Mouse (Mus musculus): ENCODE measurements at regions not wholly inside any gene's neighbourhood (a gene's known extent, or its start where the extent isn't known, plus 50 kb on each side); places are given as distances from the start of the nearest gene placed in this dataset.

GRCm38 (mm10) chr13:97430885-97431284 is 190.0 kb downstream of the Enc1 start:
- Histone ChIP-seq H3K79me3 (ENCODE audit: low read depth) (no peaks in the 10 kb centered on the region), H3K4me3 (ENCODE audit: insufficient read depth, poor library complexity, severe bottlenecking) (no peak overlapping the region), H3K79me2 (ENCODE audit: control insufficient read depth, insufficient read depth) (no peaks in the 10 kb centered on the region), H3ac (ENCODE audit: control insufficient read depth, insufficient read length, low read depth) (no peak overlapping the region), H3K27me3 (ENCODE audit: control insufficient read depth, insufficient read depth, insufficient read length) (no peaks in the 10 kb centered on the region), H3K36me3 (ENCODE audit: control insufficient read depth, insufficient read depth) (no peaks in the 10 kb centered on the region)
- TF ChIP-seq CEBPB (IDR thresholded peaks at IDR 0.05; ENCODE audit: low read depth) (no peak), USF1 (IDR thresholded peaks at IDR 0.05; ENCODE audit: low read depth) (no peak), FOSL1 (IDR thresholded peaks at IDR 0.05; ENCODE audit: insufficient read depth, low read length, poor library complexity, severe bottlenecking) (no peak), MYOD1 (IDR thresholded peaks at IDR 0.05; ENCODE audit: control insufficient read depth, insufficient read length, low read depth) (no peak), MYOG (IDR thresholded peaks at IDR 0.05; ENCODE audit: control insufficient read depth, extremely low read depth, insufficient read length) (no peak), MAX (IDR thresholded peaks at IDR 0.05) (no peak), CTCF (IDR thresholded peaks at IDR 0.05; ENCODE audit: control insufficient read depth, insufficient read depth, insufficient read length) (no peak)

- Histone ChIP-seq H3ac (ENCODE audit: control insufficient read depth, insufficient read length, low read depth) (no peak overlapping the region), H3K79me3 (ENCODE audit: low read depth) (no peaks in the 10 kb centered on the region), H3K36me3 (ENCODE audit: control insufficient read depth, insufficient read depth) (no peaks in the 10 kb centered on the region), H3K27me3 (ENCODE audit: control insufficient read depth, insufficient read depth, insufficient read length) (no peaks in the 10 kb centered on the region), H3K4me3 (ENCODE audit: insufficient read depth, poor library complexity, severe bottlenecking) (no peak overlapping the region), H3K79me2 (ENCODE audit: control insufficient read depth, insufficient read depth) (no peaks in the 10 kb centered on the region)
- TF ChIP-seq MYOD1 (IDR thresholded peaks at IDR 0.05; ENCODE audit: control insufficient read depth, insufficient read length, low read depth) (no peak), CEBPB (IDR thresholded peaks at IDR 0.05; ENCODE audit: low read depth) (no peak), MYOG (IDR thresholded peaks at IDR 0.05; ENCODE audit: control insufficient read depth, extremely low read depth, insufficient read length) (no peak), CTCF (IDR thresholded peaks at IDR 0.05; ENCODE audit: control insufficient read depth, insufficient read depth, insufficient read length) (no peak)
These were observed 187.3 kb downstream of the Enc1 start for GRCm38 (mm10) chr13:97428163-97428562.

DNA sequence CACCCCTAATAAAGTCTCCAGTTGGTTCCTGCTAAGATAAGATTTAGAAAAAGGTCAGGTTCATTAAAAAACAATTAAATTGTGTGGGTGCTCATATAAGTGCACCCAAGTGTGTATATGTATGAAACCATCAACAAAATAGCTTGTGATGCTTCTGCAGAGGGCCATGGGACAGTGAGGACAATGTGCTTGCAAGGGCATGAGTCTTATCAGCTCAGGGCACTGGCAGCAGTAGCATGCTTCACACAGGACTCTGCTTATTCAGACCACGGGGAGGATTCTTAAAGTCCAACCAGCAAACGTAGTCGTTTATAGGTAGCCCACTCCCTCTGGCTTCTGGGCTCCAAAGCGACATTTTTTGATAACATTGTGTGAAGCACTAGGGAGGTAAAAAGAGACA is 186.6 kb downstream of the Enc1 start:
- Histone ChIP-seq H3K79me2 (ENCODE audit: control insufficient read depth, insufficient read depth) (no peaks in the 10 kb centered on the region), H3K4me3 (ENCODE audit: insufficient read depth, poor library complexity, severe bottlenecking) (no peak overlapping the region), H3K36me3 (ENCODE audit: control insufficient read depth, insufficient read depth) (no peaks in the 10 kb centered on the region), H3K27me3 (ENCODE audit: control insufficient read depth, insufficient read depth, insufficient read length) (no peaks in the 10 kb centered on the region), H3K79me3 (ENCODE audit: low read depth) (no peaks in the 10 kb centered on the region), H3ac (ENCODE audit: control insufficient read depth, insufficient read length, low read depth) (no peak overlapping the region)
- TF ChIP-seq MYOG (IDR thresholded peaks at IDR 0.05; ENCODE audit: control insufficient read depth, extremely low read depth, insufficient read length) (no peak), FOSL1 (IDR thresholded peaks at IDR 0.05; ENCODE audit: insufficient read depth, low read length, poor library complexity, severe bottlenecking) (no peak), CTCF (IDR thresholded peaks at IDR 0.05; ENCODE audit: control insufficient read depth, insufficient read depth, insufficient read length) (no peak), USF1 (IDR thresholded peaks at IDR 0.05; ENCODE audit: low read depth) (no peak), MAX (IDR thresholded peaks at IDR 0.05) (no peak), MYOD1 (IDR thresholded peaks at IDR 0.05; ENCODE audit: control insufficient read depth, insufficient read length, low read depth) (no peak), CEBPB (IDR thresholded peaks at IDR 0.05; ENCODE audit: low read depth) (no peak)

GRCm38 (mm10) chr13:97425731-97426130 is 184.8 kb downstream of the Enc1 start:
- Histone ChIP-seq H3K4me3 (ENCODE audit: insufficient read depth, poor library complexity, severe bottlenecking) (no peak overlapping the region), H3K36me3 (ENCODE audit: control insufficient read depth, insufficient read depth) (no peaks in the 10 kb centered on the region), H3K79me2 (ENCODE audit: control insufficient read depth, insufficient read depth) (no peaks in the 10 kb centered on the region), H3K79me3 (ENCODE audit: low read depth) (no peaks in the 10 kb centered on the region), H3ac (ENCODE audit: control insufficient read depth, insufficient read length, low read depth) (no peak overlapping the region), H3K27me3 (ENCODE audit: control insufficient read depth, insufficient read depth, insufficient read length) (no peaks in the 10 kb centered on the region)
- TF ChIP-seq MAX (IDR thresholded peaks at IDR 0.05): no peak
- TF ChIP-seq USF1 (IDR thresholded peaks at IDR 0.05; ENCODE audit: low read depth): no peak
- no peak for TF ChIP-seq MYOG (IDR thresholded peaks at IDR 0.05; ENCODE audit: control insufficient read depth, extremely low read depth, insufficient read length)
- TF ChIP-seq FOSL1 (IDR thresholded peaks at IDR 0.05; ENCODE audit: insufficient read depth, low read length, poor library complexity, severe bottlenecking): no peak
- TF ChIP-seq CEBPB (IDR thresholded peaks at IDR 0.05; ENCODE audit: low read depth): no peak
- no peak for TF ChIP-seq CTCF (IDR thresholded peaks at IDR 0.05; ENCODE audit: control insufficient read depth, insufficient read depth, insufficient read length)
- TF ChIP-seq MYOD1 (IDR thresholded peaks at IDR 0.05; ENCODE audit: control insufficient read depth, insufficient read length, low read depth): no peak

GRCm38 (mm10) chr13:97423911-97424310 is 183.0 kb downstream of the Enc1 start:
- no peak overlapping the region for H3ac ChIP-seq (ENCODE audit: control insufficient read depth, insufficient read length, low read depth)
- H3K4me3 ChIP-seq (ENCODE audit: insufficient read depth, poor library complexity, severe bottlenecking): no peak overlapping the region
- TF ChIP-seq USF1 (IDR thresholded peaks at IDR 0.05; ENCODE audit: low read depth) (no peak), CTCF (IDR thresholded peaks at IDR 0.05; ENCODE audit: control insufficient read depth, insufficient read depth, insufficient read length) (no peak), FOSL1 (IDR thresholded peaks at IDR 0.05; ENCODE audit: insufficient read depth, low read length, poor library complexity, severe bottlenecking) (no peak), MAX (IDR thresholded peaks at IDR 0.05) (no peak), CEBPB (IDR thresholded peaks at IDR 0.05; ENCODE audit: low read depth) (no peak)
- no peaks in the 10 kb centered on the region for H3K36me3 ChIP-seq (ENCODE audit: control insufficient read depth, insufficient read depth)
- no peaks in the 10 kb centered on the region for H3K27me3 ChIP-seq (ENCODE audit: control insufficient read depth, insufficient read depth, insufficient read length)
- no peaks in the 10 kb centered on the region for H3K79me2 ChIP-seq (ENCODE audit: control insufficient read depth, insufficient read depth)
- H3K79me3 ChIP-seq (ENCODE audit: low read depth): no peaks in the 10 kb centered on the region

GRCm38 (mm10) chr13:97423298-97423817 is 182.5 kb downstream of the Enc1 start:
- TF ChIP-seq USF1 (IDR thresholded peaks at IDR 0.05; ENCODE audit: low read depth): no peak
- no peaks in the 10 kb centered on the region for H3K79me2 ChIP-seq (ENCODE audit: control insufficient read depth, insufficient read depth)
- no peak overlapping the region for H3K4me3 ChIP-seq (ENCODE audit: insufficient read depth, poor library complexity, severe bottlenecking)
- H3K27me3 ChIP-seq (ENCODE audit: control insufficient read depth, insufficient read depth, insufficient read length): no peaks in the 10 kb centered on the region
- H3K79me3 ChIP-seq (ENCODE audit: low read depth): no peaks in the 10 kb centered on the region
- H3ac ChIP-seq (ENCODE audit: control insufficient read depth, insufficient read length, low read depth): no peak overlapping the region
- H3K36me3 ChIP-seq (ENCODE audit: control insufficient read depth, insufficient read depth): no peaks in the 10 kb centered on the region

All from C2C12 (cell line).